Mouse (Mus musculus): ENCODE data around the gene Ly86.

Ly86 gene

DNA sequence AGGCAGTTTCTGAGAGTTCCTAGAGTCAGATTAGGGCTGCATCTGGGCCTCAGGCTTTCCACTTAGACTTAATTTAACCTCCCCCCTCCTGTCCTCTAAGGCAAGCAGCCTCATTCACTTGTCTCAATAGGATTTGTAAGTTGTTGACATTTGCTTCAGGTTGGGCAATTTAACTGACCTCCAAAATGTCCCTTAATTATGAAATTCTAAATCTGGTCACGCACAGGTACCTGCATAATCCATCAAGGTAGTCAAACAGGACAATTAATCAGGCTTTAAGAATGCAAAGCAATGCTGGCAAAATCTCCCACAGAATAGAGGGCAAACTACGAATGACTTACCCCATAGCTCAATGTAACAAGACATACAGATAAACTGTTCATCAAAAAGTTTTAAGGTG lies 8.0 kb downstream of the Ly86 start:
- no peak for DNase-seq (ENCODE audit: low read depth, low spot score)

DNA sequence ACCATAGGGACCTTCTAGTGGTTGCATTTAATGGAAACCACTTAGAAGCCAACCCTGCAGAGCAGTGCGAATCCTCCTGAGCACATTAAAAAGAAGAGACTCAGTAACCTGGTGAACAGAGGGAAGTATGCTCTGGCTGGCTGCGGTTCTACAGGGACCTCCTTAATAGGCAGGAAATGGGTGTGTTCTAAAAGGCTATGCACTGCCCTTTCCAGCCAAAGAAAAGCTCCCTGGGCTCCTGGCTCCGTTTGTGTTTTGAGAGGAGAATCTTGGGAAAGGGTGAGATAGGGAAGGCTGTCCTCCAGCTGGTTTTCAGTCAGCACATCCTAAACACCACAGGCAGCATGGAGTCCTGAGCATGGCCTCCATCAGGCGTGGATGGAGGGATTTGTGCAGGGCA lies 8.9 kb downstream of the Ly86 start:
- DNase-seq (ENCODE audit: low read depth, low spot score): no peak

DNA sequence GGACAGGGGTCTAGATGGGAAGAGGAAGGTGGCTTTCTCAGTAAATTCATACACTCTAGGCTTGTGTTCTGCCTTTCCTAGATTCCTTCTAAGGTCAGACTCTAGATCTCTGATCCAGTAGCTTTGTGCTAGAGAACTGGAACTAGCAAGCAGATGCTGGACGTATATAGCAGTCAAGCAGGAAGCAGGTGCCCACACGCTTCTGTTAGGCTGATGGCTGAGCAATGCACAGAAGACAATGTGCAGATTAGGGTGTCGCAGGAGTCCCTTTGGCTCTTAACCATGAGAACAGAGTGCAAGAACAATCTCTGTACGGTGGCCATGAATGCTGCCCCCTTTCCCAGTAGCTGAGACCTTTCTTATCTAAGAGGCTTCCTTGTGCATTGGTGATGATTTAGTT lies 9.4 kb downstream of the Ly86 start:
- DNase-seq (ENCODE audit: low read depth, low spot score): no peak

DNA sequence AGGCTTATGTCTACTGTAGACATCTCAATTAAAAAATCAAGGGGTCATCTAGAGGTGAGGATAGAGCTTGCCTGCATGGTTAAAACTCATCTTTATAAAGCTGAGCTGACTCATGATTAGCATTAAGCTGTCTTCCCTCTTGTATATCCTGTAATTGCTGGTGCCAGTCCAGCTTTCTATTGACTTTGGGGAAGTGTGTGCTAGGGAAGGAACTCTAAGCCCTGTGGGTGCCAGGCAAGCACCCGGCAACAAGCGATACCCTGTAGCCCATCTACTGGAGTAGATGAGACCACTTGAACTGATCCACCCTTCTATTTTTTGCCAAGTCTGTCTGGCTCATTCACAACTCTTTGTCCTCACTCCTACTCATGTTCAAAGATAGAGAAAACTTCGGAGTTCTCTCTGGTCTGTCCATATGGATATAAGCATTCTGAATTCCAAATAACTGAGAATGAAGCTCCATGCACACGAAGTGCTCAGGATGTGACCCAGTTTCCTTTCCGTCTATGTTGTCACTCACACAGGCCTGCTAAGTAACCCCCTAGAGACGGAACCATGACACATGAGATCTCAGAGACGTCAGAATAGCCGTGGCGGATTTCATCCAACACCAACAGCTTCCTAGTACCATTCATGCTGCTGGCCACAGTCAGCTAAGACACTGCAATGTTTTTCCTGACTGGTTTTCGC lies 10.8 kb downstream of the Ly86 start:
- DNase-seq (ENCODE audit: low read depth, low spot score): no peak

DNA sequence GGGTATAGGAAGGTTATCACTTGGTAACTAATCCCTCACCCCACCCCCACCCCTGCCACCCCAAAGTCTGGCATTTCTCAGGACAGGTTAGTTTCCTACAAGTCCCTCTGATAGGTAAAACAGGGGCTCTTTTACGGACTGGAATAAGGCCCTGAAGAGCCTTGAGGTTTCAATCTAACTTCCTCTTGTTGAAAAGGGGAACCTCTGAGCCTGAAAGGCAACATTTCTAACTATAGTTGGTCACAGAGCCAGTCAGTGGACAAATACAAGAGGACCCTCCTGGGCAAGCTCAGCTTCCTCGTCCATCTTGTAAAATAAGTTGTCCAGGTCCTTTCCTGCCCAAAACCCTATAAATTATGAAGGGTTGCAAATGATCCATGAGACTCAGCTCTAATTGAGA lies 11.5 kb downstream of the Ly86 start:
- no peak for DNase-seq (ENCODE audit: low read depth, low spot score)

DNA sequence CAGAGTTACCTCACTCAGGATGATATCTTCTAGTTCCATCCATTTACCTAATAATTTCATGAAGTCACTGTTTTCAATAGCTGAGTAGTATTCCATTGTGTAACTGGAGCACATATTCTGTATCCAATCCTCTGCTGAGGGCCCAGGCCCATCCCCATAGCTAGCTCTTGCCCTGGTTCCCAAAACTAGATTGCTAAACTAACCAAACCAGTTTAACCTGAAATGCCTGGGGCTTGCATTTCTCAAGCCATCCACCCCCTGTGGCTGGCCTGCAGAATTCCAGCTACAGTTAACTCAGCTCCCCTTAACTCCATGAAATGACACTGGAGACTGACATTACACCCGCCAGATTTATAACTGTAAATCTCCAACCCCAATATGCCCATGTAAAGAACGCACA lies 13.1 kb downstream of the Ly86 start:
- no peak for DNase-seq (ENCODE audit: low read depth, low spot score)

DNA sequence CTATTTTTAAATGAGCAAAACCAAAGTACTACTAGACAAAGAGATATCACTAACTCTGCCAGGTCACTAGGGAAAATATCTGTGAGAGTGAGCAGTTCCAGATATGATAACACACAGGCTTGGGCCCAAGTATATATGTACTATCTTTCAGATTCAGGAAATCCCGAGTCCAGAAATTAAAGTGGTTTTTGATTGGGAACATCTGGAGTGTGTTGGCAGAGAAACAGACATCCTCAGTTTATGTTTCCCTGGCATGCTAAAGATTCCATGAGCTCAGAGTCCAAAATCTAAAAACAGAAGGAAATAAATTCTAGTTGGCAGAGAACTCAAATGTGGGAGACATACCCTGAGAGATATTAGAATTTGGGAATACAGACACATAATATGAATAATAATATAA lies 16.2 kb downstream of the Ly86 start:
- no peak for DNase-seq (ENCODE audit: low read depth, low spot score)

DNA sequence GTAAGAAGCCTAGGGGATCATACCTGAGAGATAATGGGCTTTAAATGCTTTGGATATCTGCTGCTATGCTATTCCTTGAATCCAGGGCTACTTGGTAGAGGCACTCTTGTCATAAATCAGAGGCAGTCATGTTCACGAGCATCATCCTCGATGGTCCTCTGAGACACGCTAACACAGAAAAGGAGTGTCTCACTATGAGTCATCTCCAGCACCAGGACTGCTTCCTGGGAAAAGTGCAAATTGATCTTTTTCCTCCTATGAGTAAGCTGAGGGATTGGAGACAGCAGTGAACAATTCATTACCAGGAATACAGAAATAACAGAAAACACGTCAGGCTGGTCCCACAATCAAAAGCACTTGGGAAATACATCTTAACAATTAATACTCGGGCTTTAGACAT lies 19.3 kb downstream of the Ly86 start:
- no peak for DNase-seq (ENCODE audit: low read depth, low spot score)

DNA sequence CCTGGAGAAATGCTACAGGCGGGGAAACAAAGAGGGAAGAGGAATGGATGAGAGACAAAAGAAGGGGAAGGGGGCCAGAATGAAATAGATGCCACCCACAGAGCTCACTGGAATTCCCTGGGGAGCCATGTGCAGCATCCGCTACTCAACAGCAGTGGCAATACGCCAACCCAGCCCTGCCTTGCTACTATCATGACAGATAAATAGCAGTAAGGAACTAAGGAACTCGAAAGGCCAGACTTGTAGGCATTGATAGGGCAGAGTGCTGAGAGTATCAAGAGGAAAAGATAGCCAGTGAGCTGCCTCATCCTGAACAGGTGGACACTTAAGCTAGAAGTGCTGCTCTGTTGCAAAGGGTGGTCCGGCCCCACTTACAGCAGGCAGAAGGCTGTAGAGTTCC lies 31.4 kb downstream of the Ly86 start:
- no peak for DNase-seq (ENCODE audit: low read depth, low spot score)

DNA sequence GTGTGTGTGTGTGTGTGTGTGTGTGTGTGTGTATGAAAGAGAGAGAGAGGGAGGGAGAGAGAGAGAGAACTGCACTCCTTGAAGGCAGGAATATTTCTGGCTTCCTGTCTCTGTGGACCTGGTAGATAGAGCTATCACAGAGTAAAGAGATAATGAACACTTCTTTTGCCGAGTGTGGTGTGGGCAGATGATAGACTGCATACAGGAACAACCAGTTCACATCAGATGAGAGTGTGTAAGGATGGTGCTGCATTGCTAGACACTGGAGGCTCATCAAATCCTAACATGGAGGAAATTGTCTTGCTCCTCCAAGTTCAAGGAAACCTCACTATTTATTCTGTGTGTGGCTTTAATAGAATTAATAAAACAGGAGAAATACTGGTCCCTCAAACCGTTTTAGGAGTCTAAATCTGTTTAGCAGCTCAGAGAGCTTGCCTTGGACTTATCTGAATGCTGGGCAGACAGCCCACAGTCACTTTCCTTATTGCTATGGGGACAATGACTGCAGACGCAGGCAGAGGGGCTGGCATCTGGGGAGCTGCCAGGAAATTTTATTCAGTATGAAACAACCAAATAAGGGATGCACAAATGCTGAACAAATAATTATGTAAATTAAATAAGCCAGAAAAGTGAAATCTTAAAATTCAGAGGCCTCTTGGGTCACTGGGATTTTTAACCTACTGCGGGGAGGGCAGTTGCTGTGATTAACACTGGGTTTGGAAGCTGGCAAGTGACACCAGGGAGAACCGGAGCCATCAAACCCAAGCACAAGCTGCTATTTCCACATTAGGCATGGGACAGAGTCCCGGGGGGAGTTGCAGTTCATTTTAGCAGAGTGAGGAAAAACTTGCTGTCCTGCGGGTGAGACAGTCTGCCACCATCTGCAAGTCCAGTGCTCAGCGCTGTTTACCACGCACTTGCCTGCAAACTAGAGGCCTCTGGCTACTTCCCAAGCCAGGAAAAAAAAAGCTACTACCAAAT lies 43.5 kb downstream of the Ly86 start:
- DNase-seq (ENCODE audit: low read depth, low spot score): no peak

DNA sequence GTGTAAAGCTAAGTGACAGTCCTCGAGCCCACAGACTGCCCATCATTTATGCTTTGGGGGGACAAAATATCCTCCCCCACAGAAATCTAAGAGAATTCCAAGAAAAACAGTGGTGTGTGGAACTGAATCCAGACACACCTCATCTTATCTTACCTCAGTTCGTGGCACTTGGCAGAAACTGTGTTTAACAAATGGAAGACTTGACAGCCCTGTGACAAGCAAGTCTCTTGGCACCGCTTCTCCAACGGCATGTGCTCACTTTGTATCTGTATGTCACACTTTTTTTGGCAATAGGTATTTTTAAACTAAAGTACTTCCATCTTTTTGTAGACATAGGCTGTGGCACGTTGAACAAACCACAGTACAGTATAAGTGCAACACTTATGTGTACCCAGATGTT lies 44.3 kb downstream of the Ly86 start:
- DNase-seq (ENCODE audit: low read depth, low spot score): no peak

DNA sequence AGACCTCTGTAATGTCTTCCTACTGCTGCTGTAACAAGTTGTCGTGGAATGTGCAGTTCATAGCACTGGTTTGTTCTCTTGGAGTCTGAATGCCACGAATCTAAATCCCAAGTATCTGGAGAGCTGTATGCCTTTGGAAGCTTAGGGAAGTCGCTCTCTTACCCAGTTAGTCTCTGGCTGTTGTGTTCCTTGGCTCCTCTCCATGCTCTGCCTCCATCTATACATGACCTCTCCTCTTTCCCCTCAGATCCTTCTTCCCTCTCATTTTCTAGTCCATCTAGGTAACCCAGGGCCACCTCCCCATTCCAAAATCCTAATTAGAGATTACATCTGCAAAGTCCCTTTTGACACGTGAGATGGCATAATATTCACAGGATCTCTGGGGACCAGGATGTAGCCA lies 53.8 kb downstream of the Ly86 start:
- no peak for DNase-seq (ENCODE audit: low read depth, low spot score)

DNA sequence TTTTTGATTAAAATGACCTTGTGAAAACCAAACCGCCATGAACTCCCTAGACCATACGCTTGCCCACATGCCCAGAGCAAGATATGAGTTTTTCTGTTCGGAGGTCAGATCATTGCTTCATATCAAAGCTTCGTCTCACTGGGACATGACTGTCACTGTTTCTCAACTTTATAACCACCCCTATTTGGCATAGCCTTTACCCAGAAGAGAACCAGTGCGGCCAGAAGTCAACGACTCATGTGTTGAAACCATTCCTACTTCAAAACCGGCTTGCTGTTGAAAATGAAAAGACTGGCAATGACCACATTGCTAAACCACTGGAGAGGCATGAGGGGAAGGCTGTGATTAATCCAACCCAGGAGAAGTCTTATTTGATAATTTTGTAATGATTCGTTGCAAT lies 54.3 kb downstream of the Ly86 start:
- DNase-seq (ENCODE audit: low read depth, low spot score): no peak

DNA sequence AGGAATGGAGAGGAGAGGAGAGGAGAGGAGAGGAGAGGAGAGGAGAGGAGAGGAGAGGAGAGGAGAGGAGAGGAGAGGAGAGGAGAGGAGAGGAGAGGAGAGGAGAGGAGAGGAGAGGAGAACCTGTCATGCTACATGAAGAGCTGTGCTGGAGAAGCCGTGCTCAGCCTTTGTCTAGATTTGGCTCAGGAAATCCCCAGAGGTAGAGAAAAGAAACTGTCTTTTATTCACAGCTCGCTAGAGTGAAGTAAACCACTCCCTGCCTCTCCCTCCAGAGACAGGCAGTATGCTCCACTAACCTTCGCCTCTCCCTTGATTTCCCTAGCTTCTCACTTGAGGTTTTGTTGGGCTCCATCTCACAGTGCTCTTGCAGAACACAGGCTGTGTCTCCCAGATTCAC lies 57.4 kb downstream of the Ly86 start:
- no peak for DNase-seq (ENCODE audit: low read depth, low spot score)

DNA sequence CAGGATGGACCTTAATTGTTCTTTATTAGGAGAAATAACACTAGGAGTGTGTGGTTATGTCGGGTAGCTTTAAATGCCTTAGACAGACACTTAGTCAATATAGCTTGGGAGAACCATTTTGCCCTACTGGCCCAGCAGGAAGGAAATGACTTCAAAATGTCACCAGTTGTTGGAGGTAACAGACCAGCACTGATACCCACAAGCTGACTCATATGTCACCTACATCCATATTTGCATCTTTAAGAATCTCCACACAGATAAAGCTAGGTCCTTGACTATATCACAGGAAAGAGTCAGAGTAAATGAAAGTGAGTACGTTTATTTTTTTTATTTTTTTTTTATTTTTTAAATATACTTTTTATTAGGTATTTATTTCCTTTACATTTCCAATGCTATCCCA lies 58.7 kb downstream of the Ly86 start:
- DNase-seq (ENCODE audit: low read depth, low spot score): no peak

DNA sequence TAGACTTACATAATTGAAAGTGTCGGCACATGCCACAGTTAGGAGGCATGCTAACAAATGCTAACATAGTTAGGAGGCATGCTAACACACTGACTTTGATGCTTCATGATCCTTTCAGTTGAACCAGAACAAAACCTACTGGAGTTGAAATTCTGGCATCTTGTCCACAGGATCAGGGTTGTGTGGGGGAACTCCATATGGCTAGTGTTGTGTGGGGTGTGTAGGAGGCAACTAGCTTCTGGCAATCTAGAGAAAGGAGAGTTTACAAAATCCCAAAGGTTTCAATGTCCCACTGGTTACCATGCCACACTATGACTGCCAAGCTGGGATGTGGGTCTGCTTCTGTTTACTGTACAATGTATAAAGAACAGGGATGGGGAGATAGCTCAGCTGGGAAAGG lies 70.7 kb downstream of the Ly86 start:
- no peak for DNase-seq (ENCODE audit: low read depth, low spot score)

DNA sequence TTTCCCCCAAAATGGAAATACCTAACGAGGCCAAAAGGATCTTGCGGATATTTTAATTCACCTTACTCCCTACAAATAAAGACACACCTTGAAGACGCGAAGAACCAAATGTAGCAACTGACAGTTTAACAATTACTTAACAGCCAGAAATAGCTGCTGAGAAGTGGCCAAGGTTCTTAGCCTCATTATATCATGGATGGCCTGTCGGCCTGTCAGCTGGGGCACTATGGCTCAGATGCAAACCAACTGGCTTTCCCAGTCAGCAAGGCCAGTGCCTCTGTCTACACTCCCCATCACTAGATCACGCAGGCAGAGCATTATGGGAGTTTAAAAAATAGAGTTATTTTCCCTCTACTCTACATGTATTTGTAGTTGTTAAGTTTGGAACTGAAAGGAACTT lies 78.4 kb downstream of the Ly86 start:
- no peak for DNase-seq (ENCODE audit: low read depth, low spot score)

DNA sequence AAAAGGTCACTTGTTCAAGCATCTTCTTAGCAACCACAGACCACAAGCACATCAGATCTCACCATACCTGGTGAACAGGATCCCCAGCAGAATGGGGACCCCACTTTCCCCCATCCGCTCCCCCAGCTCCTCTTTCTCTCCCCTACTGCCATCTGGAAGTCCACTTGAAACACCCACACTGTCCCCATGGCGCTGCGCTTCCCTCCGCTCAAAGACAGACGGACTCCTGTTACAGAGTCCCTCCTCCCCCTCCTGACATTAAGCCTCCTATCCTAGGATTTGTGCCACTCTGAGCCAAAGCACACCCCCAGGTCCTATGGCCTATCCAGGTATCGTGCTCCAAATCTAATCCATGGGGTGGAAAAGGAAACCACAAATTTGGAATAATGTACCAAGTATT lies 79.9 kb downstream of the Ly86 start:
- no peak for DNase-seq (ENCODE audit: low read depth, low spot score)

DNA sequence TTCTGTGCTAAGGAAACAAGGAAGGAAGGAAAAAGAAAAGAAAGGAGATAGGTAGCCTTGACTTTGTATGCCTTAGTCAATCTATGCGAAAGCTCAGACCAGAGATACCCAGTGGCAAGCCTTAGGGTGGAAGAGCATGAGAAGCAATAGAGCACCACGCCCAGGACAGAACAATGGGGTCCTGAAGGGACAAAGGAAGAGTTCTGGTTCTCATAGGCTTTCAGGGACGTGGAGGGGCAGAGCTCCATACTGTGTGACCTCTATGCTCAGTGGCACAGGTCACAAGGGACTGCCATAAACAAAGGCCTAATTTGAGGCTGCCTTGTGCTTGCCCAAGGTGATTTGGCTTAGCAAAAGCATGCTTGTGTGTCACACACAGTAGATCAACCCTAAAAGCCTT lies 80.4 kb downstream of the Ly86 start:
- DNase-seq (ENCODE audit: low read depth, low spot score): no peak

DNA sequence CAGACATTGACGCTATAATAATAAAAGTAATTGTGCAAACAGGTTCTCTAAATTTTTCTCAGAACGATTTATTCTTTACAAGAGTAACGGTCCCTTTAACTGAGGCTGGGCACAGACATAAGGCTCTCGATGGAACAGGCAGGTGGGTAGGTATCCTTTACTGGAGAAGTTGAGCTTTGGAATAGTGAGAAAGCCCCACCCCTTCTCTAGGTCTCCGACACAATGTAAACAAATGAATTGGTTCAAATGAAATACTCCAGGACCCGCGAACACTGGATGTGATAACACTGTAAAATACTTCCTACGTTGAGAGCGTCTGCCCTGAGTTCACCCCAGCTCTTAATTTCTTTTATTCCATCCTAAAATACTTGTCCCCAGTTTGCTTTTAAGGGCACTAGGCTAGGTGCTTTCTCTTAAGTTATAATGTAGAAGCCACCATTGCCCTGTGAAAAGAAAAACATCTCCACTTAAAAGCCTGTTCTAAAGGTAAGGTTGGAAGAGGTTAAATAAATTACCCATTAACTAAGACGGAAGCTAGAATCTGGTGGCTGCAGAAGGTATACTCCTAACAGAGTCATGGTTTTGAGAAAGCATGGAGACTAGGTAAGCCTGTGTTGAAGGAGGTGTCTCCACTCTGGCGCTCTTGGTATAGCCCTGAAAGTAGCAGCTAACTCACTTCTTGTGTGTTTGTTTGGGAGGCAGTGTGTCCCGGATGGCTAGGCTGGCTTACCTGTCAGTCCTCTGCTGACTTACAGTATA lies 81.7 kb downstream of the Ly86 start:
- DNase-seq (ENCODE audit: low read depth, low spot score): no peak

DNA sequence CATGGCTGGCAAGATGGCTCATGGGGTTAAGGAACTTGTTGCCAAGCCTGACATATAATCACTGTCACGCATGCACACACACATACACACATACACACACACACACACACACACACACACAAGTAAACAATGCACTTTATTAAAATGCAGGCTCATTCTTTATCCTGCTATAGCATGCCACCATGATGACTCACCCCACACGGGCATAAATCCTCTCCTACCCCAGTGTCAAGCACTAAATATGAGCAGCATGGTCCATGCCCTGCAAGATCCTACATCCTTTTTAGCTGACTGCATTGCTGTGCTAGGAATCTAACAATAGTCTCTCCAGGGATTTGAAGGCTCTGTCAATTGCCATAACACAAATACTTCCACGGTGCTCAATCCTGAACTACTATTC lies 83.5 kb downstream of the Ly86 start:
- no peak for DNase-seq (ENCODE audit: low read depth, low spot score)

DNA sequence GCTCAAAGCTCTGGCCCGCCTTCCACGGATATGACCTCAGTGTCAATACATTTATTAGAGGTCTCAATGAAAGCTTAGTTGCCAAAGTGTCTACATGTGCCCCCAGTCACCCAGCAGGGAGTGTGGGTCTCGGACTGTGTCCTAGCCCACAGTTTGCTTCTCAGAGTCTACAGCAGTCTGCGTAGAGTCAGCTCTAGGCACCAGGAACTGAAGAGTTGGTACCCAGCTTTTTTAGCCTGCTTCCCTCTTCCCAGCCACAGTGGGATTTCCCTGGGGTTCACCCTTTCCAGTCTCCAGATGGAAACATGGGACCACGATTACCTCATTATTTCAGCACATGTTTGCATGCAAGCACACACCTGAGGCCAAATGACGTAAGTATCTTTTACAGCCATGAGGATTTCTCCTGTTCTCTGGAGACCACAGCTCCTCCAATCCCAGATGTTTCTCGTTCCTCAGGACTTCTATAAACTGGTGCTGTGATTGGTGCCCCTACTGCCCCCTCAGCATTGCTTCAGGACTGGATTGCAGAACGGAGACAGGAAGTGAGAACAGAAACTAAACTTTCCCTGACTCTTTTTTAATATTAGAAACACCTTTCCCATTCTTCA lies 84.8 kb downstream of the Ly86 start:
- DNase-seq (ENCODE audit: low read depth, low spot score): no peak

All from embryo, embryonic 11.5 days (tissue).